Mouse (Mus musculus) forebrain, postnatal 0 days (tissue): ENCODE results near the gene Fzd4. TPM values are rescaled to one million over a fixed set of nuclear protein-coding genes. Genes with fewer than 3 reads are reported as not detected.

Experiments
- ATAC-seq: fragments of 200-750 bp; cut with Nextera tagmentation; 2 replicates; pipeline ENCODE4 v1.8.0; 2017; ENCODE audit warnings: mild to moderate bottlenecking, moderate library complexity
- DNase-seq: peaks from one replicate; pipeline ENCODE4 v3.0.0-alpha.2; 2015
- H3K27ac ChIP-seq: fragments of 300-500 bp; sonication (generic); 2 replicates; pipeline ENCODE4 v1.5.1; 2014; ENCODE audit warnings: low read depth, mild to moderate bottlenecking, antibody characterized with exemption, low read length, moderate library complexity, mixed read lengths
- H3K27me3 ChIP-seq: fragments of 300-500 bp; sonication (generic); 2 replicates; pipeline ENCODE4 v1.6.1; 2014; ENCODE audit warnings: mild to moderate bottlenecking, low read length, mixed read lengths; ENCODE audit not compliant: insufficient read depth
- H3K36me3 ChIP-seq: fragments of 300-500 bp; sonication (generic); 2 replicates; pipeline ENCODE4 v1.6.1; 2014; ENCODE audit warnings: mild to moderate bottlenecking, moderate library complexity; ENCODE audit not compliant: insufficient read depth
- H3K4me1 ChIP-seq: fragments of 300-500 bp; sonication (generic); 2 replicates; pipeline ENCODE4 v1.6.1; 2014; ENCODE audit warnings: antibody characterized with exemption; ENCODE audit not compliant: insufficient read depth
- H3K4me2 ChIP-seq: fragments of 300-500 bp; sonication (generic); 2 replicates; pipeline ENCODE4 v1.6.1; 2014; ENCODE audit warnings: low read depth, mild to moderate bottlenecking, moderate library complexity
- H3K4me3 ChIP-seq: fragments of 300-500 bp; sonication (generic); 2 replicates; pipeline ENCODE4 v1.5.1; 2014; ENCODE audit warnings: low read depth, low read length, mixed read lengths
- H3K9ac ChIP-seq: fragments of 300-500 bp; sonication (generic); 2 replicates; pipeline ENCODE4 v1.6.1; 2014; ENCODE audit warnings: mild to moderate bottlenecking
- H3K9me3 ChIP-seq: fragments of 300-500 bp; sonication (generic); 2 replicates; pipeline ENCODE4 v1.6.1; 2016; ENCODE audit warnings: low read length
- CTCF ChIP-seq: sonication (generic); IDR thresholded peaks from 2 replicates; pipeline ENCODE4 v1.5.1; 2016; ENCODE audit warnings: antibody characterized with exemption, control low read depth, low read depth
- WGBS: fragments of 180-500 bp; shearing (Covaris S2); extraction: QIAGEN DNeasy Blood & Tissue Kit; methylation state at CpG from one replicate; pipeline ENCODE4 v1.1.7; 2014; 5-methylcytosine and 5-hydroxymethylcytosine counted together
- polyA plus RNA-seq: library from polyadenylated mRNA; unstranded; fragments of >200 nt; fragmentation: Nextera tagmentation; extraction: Ambion mirVana; gene quantifications from 2 replicates; pipeline ENCODE4 v1.2.1, GENCODE M21; 2015
- total RNA-seq: library from RNA; depleted of rRNA; stranded (reverse); fragments of >200 nt; gene quantifications from 2 replicates; pipeline ENCODE4 v1.2.3, GENCODE M21; 2014

Fzd4 gene
- total and polyA plus RNA-seq, 2 experiments from 2014 or later: 1.5 to 3.8 TPM

- H3K27me3 ChIP-seq: no peaks in the 10 kb centered on the region
- no peak overlapping the region for H3K9ac ChIP-seq
- DNase-seq (no peak), ATAC-seq (no peak)
- no peak overlapping the region for H3K27ac ChIP-seq
- H3K9me3 ChIP-seq: no peaks in the 10 kb centered on the region
- no peak overlapping the region for H3K4me2 ChIP-seq
- no peaks in the 10 kb centered on the region for H3K4me1 ChIP-seq
- no peak for TF ChIP-seq CTCF
- H3K4me3 ChIP-seq: no peak overlapping the region
- 92% methylated on average over 5 of the region's 5 CpGs for WGBS
- H3K36me3 ChIP-seq: no peaks in the 10 kb centered on the region
Observed at GRCm38 (mm10) chr7:89428804-89429203, 24.6 kb downstream of the Fzd4 start.

- H3K4me1 ChIP-seq: no peaks in the 10 kb centered on the region
- DNase-seq: no peak
- H3K9me3 ChIP-seq: no peaks in the 10 kb centered on the region
- no peak overlapping the region for H3K27ac ChIP-seq
- no peaks in the 10 kb centered on the region for H3K27me3 ChIP-seq
- 78% methylated on average over 1 of the region's 1 CpGs for WGBS
- TF ChIP-seq CTCF: no peak
- H3K36me3 ChIP-seq: no peaks in the 10 kb centered on the region
- no peak overlapping the region for H3K9ac ChIP-seq
- H3K4me3 ChIP-seq: no peak overlapping the region
- ATAC-seq: no peak
- H3K4me2 ChIP-seq: no peak overlapping the region
Observed at GRCm38 (mm10) chr7:89429326-89429725, 25.2 kb downstream of the Fzd4 start.

- DNase-seq (no peak), ATAC-seq (no peak)
- H3K4me3 ChIP-seq: no peak overlapping the region
- no peaks in the 10 kb centered on the region for H3K9me3 ChIP-seq
- H3K27me3 ChIP-seq: no peaks in the 10 kb centered on the region
- no peak overlapping the region for H3K27ac ChIP-seq
- H3K9ac ChIP-seq: no peak overlapping the region
- no peaks in the 10 kb centered on the region for H3K36me3 ChIP-seq
- TF ChIP-seq CTCF: no peak
- 96% methylated on average over 2 of the region's 2 CpGs for WGBS
- no peaks in the 10 kb centered on the region for H3K4me1 ChIP-seq
- H3K4me2 ChIP-seq: no peak overlapping the region
Observed at GRCm38 (mm10) chr7:89431185-89431584, 27.0 kb downstream of the Fzd4 start.

- DNase-seq (peak; percentile 84), ATAC-seq (peak; percentile 91)
- no peaks in the 10 kb centered on the region for H3K36me3 ChIP-seq
- 27% methylated on average over 9 of the region's 9 CpGs for WGBS
- H3K27me3 ChIP-seq: no peaks in the 10 kb centered on the region
- no peak overlapping the region for H3K27ac ChIP-seq
- H3K4me3 ChIP-seq: no peak overlapping the region
- H3K4me1 ChIP-seq: no peaks in the 10 kb centered on the region
- no peak overlapping the region for H3K4me2 ChIP-seq
- no peaks in the 10 kb centered on the region for H3K9me3 ChIP-seq
- no peak overlapping the region for H3K9ac ChIP-seq
- no peak for TF ChIP-seq CTCF
Observed at GRCm38 (mm10) chr7:89433193-89433892, 29.2 kb downstream of the Fzd4 start.

- WGBS: 64% methylated on average over 8 of the region's 8 CpGs
- no peaks in the 10 kb centered on the region for H3K9me3 ChIP-seq
- ATAC-seq (no peak), DNase-seq (no peak)
- H3K4me1 ChIP-seq: no peaks in the 10 kb centered on the region
- no peak overlapping the region for H3K4me2 ChIP-seq
- no peak overlapping the region for H3K4me3 ChIP-seq
- no peak overlapping the region for H3K27ac ChIP-seq
- TF ChIP-seq CTCF: no peak
- H3K9ac ChIP-seq: no peak overlapping the region
- no peaks in the 10 kb centered on the region for H3K36me3 ChIP-seq
- no peaks in the 10 kb centered on the region for H3K27me3 ChIP-seq
Observed at GRCm38 (mm10) chr7:89433893-89434616, 29.9 kb downstream of the Fzd4 start.

- no peak overlapping the region for H3K4me3 ChIP-seq
- TF ChIP-seq CTCF: no peak
- H3K36me3 ChIP-seq: no peaks in the 10 kb centered on the region
- no peak overlapping the region for H3K9ac ChIP-seq
- DNase-seq (no peak), ATAC-seq (no peak)
- H3K4me2 ChIP-seq: no peak overlapping the region
- no peaks in the 10 kb centered on the region for H3K27me3 ChIP-seq
- 90% methylated on average over 5 of the region's 5 CpGs for WGBS
- no peak overlapping the region for H3K27ac ChIP-seq
- H3K4me1 ChIP-seq: no peaks in the 10 kb centered on the region
- no peaks in the 10 kb centered on the region for H3K9me3 ChIP-seq
Observed at GRCm38 (mm10) chr7:89436404-89436803, 32.2 kb downstream of the Fzd4 start.

GRCm38 (mm10) chr7:89437589-89437988 is 33.4 kb downstream of the Fzd4 start:
- no peaks in the 10 kb centered on the region for H3K36me3 ChIP-seq
- WGBS: 53% methylated on average over 4 of the region's 4 CpGs
- TF ChIP-seq CTCF: peak; percentile 68
- no peaks in the 10 kb centered on the region for H3K27me3 ChIP-seq
- ATAC-seq (no peak), DNase-seq (peak; percentile 27)
- no peak overlapping the region for H3K27ac ChIP-seq
- H3K4me3 ChIP-seq: no peak overlapping the region
- no peaks in the 10 kb centered on the region for H3K4me1 ChIP-seq
- no peak overlapping the region for H3K4me2 ChIP-seq
- H3K9me3 ChIP-seq: no peaks in the 10 kb centered on the region
- no peak overlapping the region for H3K9ac ChIP-seq
